In the genomic region with DNA sequence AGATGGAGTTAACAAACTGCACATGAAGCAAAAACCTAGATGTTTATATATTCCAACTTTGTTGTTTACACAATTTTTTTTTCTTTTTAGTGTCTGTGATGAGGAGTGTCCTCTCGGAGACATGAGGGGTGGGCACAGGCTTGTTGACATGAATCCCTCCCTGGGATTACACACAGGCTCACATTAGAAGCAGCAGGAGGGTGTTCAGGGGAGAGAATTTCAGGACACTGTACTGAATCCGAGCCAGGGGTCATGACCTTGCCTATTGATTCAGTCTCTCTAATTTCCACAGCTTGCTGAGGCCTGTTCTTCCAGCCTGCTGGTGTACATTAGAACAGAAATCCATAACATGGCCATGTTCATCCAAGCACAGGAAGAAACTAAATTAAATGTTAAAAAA, we compare ENCODE assay signal across 17 mouse cellular contexts.
DNase-seq lines count a peak whose midpoint lies in the region; ATAC-seq and TF ChIP-seq lines count a peak whose summit lies in the region.
"Had no signal": no experiment of that assay in that cellular context is flagged by ENCODE, and none has a peak within 500 bp of the region (broad histone marks: within the 10 kb centered on the region; RNA-seq: fewer than 3 reads in every experiment).

No protein-coding gene starts in this region.

- no peaks in the 10 kb centered on the region for H3K9me3 ChIP-seq in liver, embryonic 11.5 days (ENCODE audit: control insufficient read depth, low read length)
- no peaks in the 10 kb centered on the region for H3K9me3 ChIP-seq in embryonic facial prominence, embryonic 10.5 days
- H3K9me3 ChIP-seq: embryonic facial prominence, embryonic 13.5 days; kidney, embryonic 15.5 days; midbrain, embryonic 13.5 days had no signal

- no peak overlapping the region for H3K9ac ChIP-seq in liver, adult 2 months (ENCODE audit: low read depth, low read length)
- H3K9ac ChIP-seq in liver, embryonic 11.5 days (ENCODE audit: low read depth, low read length): no peak overlapping the region
- H3K9ac ChIP-seq: embryonic facial prominence, embryonic 13.5 days; kidney, embryonic 15.5 days; midbrain, embryonic 13.5 days had no signal

- DNase-seq in liver, adult 2 months (ENCODE audit: extremely low read depth, low read depth, low spot score): peak; percentile 69
- no peak for DNase-seq in liver, embryonic 11.5 days (ENCODE audit: low spot score)
- peak; percentile 11 for DNase-seq in R1 (ENCODE audit: low read depth, low spot score)
- peak; percentile 12 for DNase-seq in embryonic facial prominence, embryonic 10.5 days (ENCODE audit: low spot score)
- peak; percentile 8 for DNase-seq in lung, postnatal 14 days
- no peak for DNase-seq in adipocyte (ENCODE audit: low spot score)
- DNase-seq in heart, adult 18-20 months: no peak
- DNase-seq in cerebellum, postnatal 4 days (ENCODE audit: low spot score in 2 of 2): no peak
- DNase-seq: cerebellum, postnatal 14 days; gastrocnemius, adult 2 months; heart, adult 11 months; heart, postnatal 4 days had no signal

- no peaks in the 10 kb centered on the region for H3K79me2 ChIP-seq in liver, adult 2 months (ENCODE audit: control insufficient read depth, insufficient read depth, low read length)

- H3K4me3 ChIP-seq in liver, adult 2 months (ENCODE audit: insufficient read depth, low read depth, low read length): no peak overlapping the region
- H3K4me3 ChIP-seq in liver, embryonic 11.5 days (ENCODE audit: low read depth, low read length): no peak overlapping the region
- no peak overlapping the region for H3K4me3 ChIP-seq in embryonic facial prominence, embryonic 10.5 days
- H3K4me3 ChIP-seq: embryonic facial prominence, embryonic 13.5 days; gastrocnemius, adult 2 months; kidney, embryonic 15.5 days; layer of hippocampus, adult 2 months; midbrain, embryonic 13.5 days had no signal

- 11% methylated on average over 2 of the region's 2 CpGs for WGBS in liver, adult 2 months
- WGBS in liver, embryonic 11.5 days: 57% methylated on average over 2 of the region's 2 CpGs
- 21% methylated on average over 2 of the region's 2 CpGs for WGBS in embryonic facial prominence, embryonic 10.5 days

- no peak overlapping the region for H3K4me2 ChIP-seq in liver, embryonic 11.5 days
- H3K4me2 ChIP-seq: embryonic facial prominence, embryonic 13.5 days; kidney, embryonic 15.5 days; midbrain, embryonic 13.5 days had no signal

- H3K27me3 ChIP-seq in liver, adult 2 months (ENCODE audit: control insufficient read depth, insufficient read depth, low read length): no peaks in the 10 kb centered on the region
- no peaks in the 10 kb centered on the region for H3K27me3 ChIP-seq in liver, embryonic 11.5 days (replicated peaks; ENCODE audit: control insufficient read depth, insufficient read depth, low read length)
- no peaks in the 10 kb centered on the region for H3K27me3 ChIP-seq in embryonic facial prominence, embryonic 10.5 days (replicated peaks; ENCODE audit: low read depth, poor library complexity, severe bottlenecking)
- H3K27me3 ChIP-seq: embryonic facial prominence, embryonic 13.5 days; kidney, embryonic 15.5 days; midbrain, embryonic 13.5 days had no signal

- H3K27ac ChIP-seq in liver, adult 2 months (replicated peaks; ENCODE audit: insufficient read depth, low read depth, low read length): no peak overlapping the region
- no peak overlapping the region for H3K27ac ChIP-seq in liver, embryonic 11.5 days (ENCODE audit: low read depth, low read length)
- H3K27ac ChIP-seq in embryonic facial prominence, embryonic 10.5 days (replicated peaks): no peak overlapping the region; the same call in 1 of the 2 replicates
- H3K27ac ChIP-seq: embryonic facial prominence, embryonic 13.5 days; gastrocnemius, adult 2 months; kidney, embryonic 15.5 days; layer of hippocampus, adult 2 months; midbrain, embryonic 13.5 days had no signal

- TF ChIP-seq CTCF in liver, adult 2 months (IDR thresholded peaks at IDR 0.05; ENCODE audit: low read depth, low read length): no peak

- H3K36me3 ChIP-seq in liver, adult 2 months (ENCODE audit: control insufficient read depth, insufficient read depth, low read length): no peaks in the 10 kb centered on the region
- H3K36me3 ChIP-seq in liver, embryonic 11.5 days (ENCODE audit: control insufficient read depth, insufficient read depth, low read length): no peaks in the 10 kb centered on the region
- no peaks in the 10 kb centered on the region for H3K36me3 ChIP-seq in embryonic facial prominence, embryonic 10.5 days (replicated peaks)
- H3K36me3 ChIP-seq: embryonic facial prominence, embryonic 13.5 days; kidney, embryonic 15.5 days; midbrain, embryonic 13.5 days had no signal

- H3K4me1 ChIP-seq in liver, adult 2 months (ENCODE audit: control insufficient read depth, insufficient read depth, low read length): no peaks in the 10 kb centered on the region
- H3K4me1 ChIP-seq in liver, embryonic 11.5 days (replicated peaks; ENCODE audit: control insufficient read depth, insufficient read depth, low read length): no peaks in the 10 kb centered on the region; the same call in 1 of the 2 replicates
- peaks cover 6% of the 10 kb centered on the region for H3K4me1 ChIP-seq in embryonic facial prominence, embryonic 10.5 days
- H3K4me1 ChIP-seq: embryonic facial prominence, embryonic 13.5 days; kidney, embryonic 15.5 days had no signal

- no peak; the same call in 1 of the 2 replicates for ATAC-seq in liver, embryonic 11.5 days (replicated peaks; ENCODE audit: low FRiP score)
- ATAC-seq: inflammation-experienced regulatory T-cells, adult 6 months; midbrain, embryonic 13.5 days had no signal

- no peak for TF ChIP-seq POLR2A in liver, adult 2 months (IDR thresholded peaks at IDR 0.05; ENCODE audit: extremely low read depth, insufficient read depth, low read length)

Comparison
In these comparisons a context has a peak if more than half of its experiments do, and no peak if none do; other contexts are left out.
1. DNase-seq: peak in liver, adult 2 months (single experiment), R1 (single experiment), embryonic facial prominence, embryonic 10.5 days (single experiment) and lung, postnatal 14 days (single experiment); none in liver, embryonic 11.5 days (single experiment), adipocyte (single experiment), heart, adult 18-20 months (0 of 2) and cerebellum, postnatal 4 days (0 of 2).